ENCODE assay signal across 11 mouse cellular contexts in genomic region chr6:89311518-89311917, GRCm38 (mm10).
"Had no signal": no experiment of that assay in that cellular context is flagged by ENCODE, and none has a peak within 500 bp of the region (broad histone marks: within the 10 kb centered on the region; RNA-seq: fewer than 3 reads in every experiment).

No protein-coding gene starts in this region.

- DNase-seq: kidney, adult 9 months; kidney, postnatal 10 days; lung, adult 2 months; thymus, postnatal 4 days had no signal

- H3K9ac ChIP-seq: limb, embryonic 12.5 days; liver, embryonic 14.5 days; midbrain, embryonic 15.5 days had no signal

- ATAC-seq: intestine, postnatal 0 days; midbrain, embryonic 15.5 days had no signal

- H3K4me3 ChIP-seq: layer of hippocampus, adult 2 months; limb, embryonic 12.5 days; midbrain, embryonic 10.5 days; midbrain, embryonic 15.5 days had no signal

- H3K27ac ChIP-seq: layer of hippocampus, adult 2 months; limb, embryonic 12.5 days; liver, embryonic 14.5 days; midbrain, embryonic 10.5 days; midbrain, embryonic 15.5 days; stomach, postnatal 0 days had no signal

- H3K27me3 ChIP-seq: limb, embryonic 12.5 days; midbrain, embryonic 15.5 days had no signal

- H3K9me3 ChIP-seq: limb, embryonic 12.5 days; midbrain, embryonic 15.5 days had no signal

- H3K36me3 ChIP-seq: midbrain, embryonic 15.5 days had no signal

- H3K4me2 ChIP-seq: limb, embryonic 12.5 days; midbrain, embryonic 15.5 days had no signal
